Mouse (Mus musculus): ENCODE data around the gene Tmem231.

GRCm38 (mm10) chr8:111865130-111865852, 68.4 kb downstream of the Tmem231 start:
- TF ChIP-seq GATA1 (IDR thresholded peaks at IDR 0.05; ENCODE audit: borderline replicate concordance, low read length) (no peak), FLI1 (IDR thresholded peaks at IDR 0.05; ENCODE audit: low read length) (no peak)

All from megakaryocyte, embryonic 14.5 days (primary cell).